Mouse (Mus musculus) heart, embryonic 11.5 days (tissue): ENCODE results near the gene Uba52. TPM values are rescaled to one million over a fixed set of nuclear protein-coding genes. Genes with fewer than 3 reads are reported as not detected.
A peak's percentile ranks its signal among the peaks of the same experiment; 100 is the strongest.

Experiments used
- ATAC-seq: fragments of 200-750 bp; cut with Nextera tagmentation; replicated peaks from 2 replicates; pipeline ENCODE4 v1.8.0; 2017; ENCODE audit warnings: moderate library complexity; ENCODE audit not compliant: insufficient number of reproducible peaks, low FRiP score, low TSS enrichment
- H3K27ac ChIP-seq: fragments of 300-500 bp; sonication (generic); 2 replicates; pipeline ENCODE4 v1.5.1; 2014; ENCODE audit warnings: mild to moderate bottlenecking, low read depth, low read length
- H3K27me3 ChIP-seq: fragments of 300-500 bp; sonication (generic); 2 replicates; pipeline ENCODE4 v1.6.1; 2014; ENCODE audit warnings: mild to moderate bottlenecking, low read length, mixed read lengths; ENCODE audit not compliant: control insufficient read depth, insufficient read depth
- H3K36me3 ChIP-seq: fragments of 300-500 bp; sonication (generic); 2 replicates; pipeline ENCODE4 v1.6.1; 2014; ENCODE audit warnings: mild to moderate bottlenecking, low read length, moderate library complexity, mixed read lengths; ENCODE audit not compliant: control insufficient read depth, insufficient read depth
- H3K4me1 ChIP-seq: fragments of 300-500 bp; sonication (generic); 2 replicates; pipeline ENCODE4 v1.6.1; 2014; ENCODE audit warnings: low read length; ENCODE audit not compliant: control insufficient read depth, insufficient read depth
- H3K4me2 ChIP-seq: fragments of 300-500 bp; sonication (generic); 2 replicates; pipeline ENCODE4 v1.6.1; 2014; ENCODE audit warnings: mild to moderate bottlenecking, moderate library complexity
- H3K4me3 ChIP-seq: fragments of 300-500 bp; sonication (generic); 2 replicates; pipeline ENCODE4 v1.5.1; 2014; ENCODE audit warnings: low read depth, low read length
- H3K9ac ChIP-seq: fragments of 300-500 bp; sonication (generic); 2 replicates; pipeline ENCODE4 v1.6.1; 2014; ENCODE audit warnings: mild to moderate bottlenecking, low read depth, low read length, moderate library complexity
- H3K9me3 ChIP-seq: fragments of 300-500 bp; sonication (generic); replicated peaks from 2 replicates; pipeline ENCODE4 v1.6.1; 2016; ENCODE audit warnings: low read length; ENCODE audit not compliant: control insufficient read depth
- WGBS: fragments of 180-500 bp; shearing (Covaris S2); extraction: QIAGEN DNeasy Blood & Tissue Kit; methylation state at CpG from one replicate; pipeline ENCODE4 v1.1.7; 2014; ENCODE audit not compliant: insufficient replicate concordance; 5-methylcytosine and 5-hydroxymethylcytosine counted together
- polyA plus RNA-seq: library from polyadenylated mRNA; unstranded; fragments of >200 nt; fragmentation: Nextera tagmentation; extraction: Ambion mirVana; gene quantifications from 2 replicates; pipeline ENCODE4 v1.2.1, GENCODE M21; 2014

The Uba52 gene
- polyA plus RNA-seq, 1 experiment from 2014 or later: 827 TPM

DNA sequence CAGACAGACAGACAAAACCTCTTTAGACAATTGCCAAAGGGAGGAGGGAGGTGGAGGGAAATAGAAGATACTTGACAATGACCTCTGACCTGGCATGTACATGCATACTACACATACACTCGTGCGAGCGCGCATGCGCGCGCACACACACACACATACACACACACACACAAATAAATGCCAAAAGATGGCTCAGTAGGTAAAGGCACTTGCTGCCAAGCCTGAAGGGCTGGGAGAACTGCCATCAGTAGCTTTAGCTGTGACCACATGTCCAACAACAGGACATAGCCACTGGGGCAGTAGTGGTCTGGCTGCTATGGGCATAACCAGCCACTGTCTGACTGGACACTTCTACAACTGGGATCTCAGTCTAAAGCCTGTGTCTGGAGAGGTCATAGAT, 38.7 kb downstream of the Uba52 start:
- Histone ChIP-seq H3K27me3 (no peaks in the 10 kb centered on the region), H3K9ac (no peak overlapping the region), H3K4me1 (peaks cover 40% of the 10 kb centered on the region)

GRCm38 (mm10) chr8:70469938-70470337, 40.7 kb downstream of the Uba52 start:
- H3K4me3 ChIP-seq: no peak overlapping the region
- peak overlapping the region; percentile 6; the same call in 1 of the 2 replicates for H3K4me2 ChIP-seq
- H3K9ac ChIP-seq: no peak overlapping the region
- H3K9me3 ChIP-seq: no peaks in the 10 kb centered on the region
- H3K27ac ChIP-seq: peak overlapping the region; percentile 25
- WGBS: 50% methylated on average over 2 of the region's 2 CpGs
- no peak for ATAC-seq
- no peaks in the 10 kb centered on the region for H3K36me3 ChIP-seq
- H3K27me3 ChIP-seq: no peaks in the 10 kb centered on the region
- peaks cover 42% of the 10 kb centered on the region for H3K4me1 ChIP-seq

More for the DNA sequence above, 38.7 kb downstream of the Uba52 start:
- Histone ChIP-seq H3K9me3 (no peaks in the 10 kb centered on the region), H3K4me3 (no peak overlapping the region), H3K27ac (no peak overlapping the region), H3K36me3 (no peaks in the 10 kb centered on the region), H3K4me2 (no peak overlapping the region)
- 98% methylated on average over 7 of the region's 7 CpGs for WGBS
- ATAC-seq: no peak

- no peaks in the 10 kb centered on the region for H3K27me3 ChIP-seq
- WGBS: 32% methylated on average over 10 of the region's 10 CpGs
- peaks cover 42% of the 10 kb centered on the region for H3K4me1 ChIP-seq
- H3K27ac ChIP-seq: peak overlapping the region; percentile 25
- H3K9me3 ChIP-seq: no peaks in the 10 kb centered on the region
- no peak; the same call in 1 of the 2 replicates for ATAC-seq
- no peak overlapping the region for H3K9ac ChIP-seq
- H3K4me3 ChIP-seq: no peak overlapping the region
- H3K4me2 ChIP-seq: peak overlapping the region; percentile 6; the same call in 1 of the 2 replicates
- no peaks in the 10 kb centered on the region for H3K36me3 ChIP-seq
Observed at GRCm38 (mm10) chr8:70469295-70469916, 41.2 kb downstream of the Uba52 start.

DNA sequence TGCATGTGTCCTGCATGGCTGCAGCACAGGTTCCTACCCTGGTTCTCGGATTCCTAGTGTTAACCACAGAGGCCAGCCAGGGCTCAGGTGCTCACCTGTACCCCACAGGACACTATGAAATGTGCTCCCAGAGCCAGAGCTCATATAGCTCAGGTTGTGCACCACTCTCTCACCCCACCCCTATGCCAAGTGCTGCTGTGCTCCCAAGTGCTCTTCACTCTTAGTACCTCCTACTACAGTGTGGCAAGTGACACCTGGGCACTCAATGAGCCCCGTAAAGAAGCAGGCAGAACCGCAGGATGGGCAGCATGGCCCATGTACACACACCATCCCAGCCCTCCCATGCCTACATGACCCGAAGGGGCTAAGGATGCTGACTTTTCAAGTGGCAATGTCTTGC, 41.9 kb downstream of the Uba52 start:
- no peak overlapping the region for H3K9ac ChIP-seq
- no peaks in the 10 kb centered on the region for H3K27me3 ChIP-seq
- H3K4me2 ChIP-seq: peak overlapping the region; percentile 6; the same call in 1 of the 2 replicates
- H3K9me3 ChIP-seq: no peaks in the 10 kb centered on the region
- no peak overlapping the region for H3K4me3 ChIP-seq
- no peaks in the 10 kb centered on the region for H3K36me3 ChIP-seq
- peaks cover 42% of the 10 kb centered on the region for H3K4me1 ChIP-seq
- no peak for ATAC-seq
- peak overlapping the region; percentile 25; the same call in 1 of the 2 replicates for H3K27ac ChIP-seq
- WGBS: 91% methylated on average over 4 of the region's 4 CpGs

DNA sequence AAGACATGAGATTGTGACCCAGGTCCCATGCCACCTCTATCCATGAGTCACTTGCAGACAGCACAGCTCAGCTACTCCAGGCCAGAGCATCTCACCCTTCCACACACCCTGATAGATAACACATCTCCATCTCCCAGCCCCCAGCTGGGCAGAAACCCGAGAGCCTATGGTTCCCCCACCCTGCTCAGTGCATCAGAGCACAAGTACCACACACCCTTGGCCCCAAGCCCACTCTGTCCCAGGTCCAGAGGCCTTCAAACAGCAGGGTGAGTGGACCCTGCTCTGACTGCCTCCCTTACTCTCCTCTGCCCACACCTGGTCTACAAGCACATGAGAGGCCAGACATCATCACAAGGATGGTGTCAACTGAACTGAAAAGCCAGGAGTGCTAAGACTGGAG, 42.7 kb downstream of the Uba52 start:
- H3K4me3 ChIP-seq: no peak overlapping the region
- no peak overlapping the region for H3K4me2 ChIP-seq
- H3K36me3 ChIP-seq: no peaks in the 10 kb centered on the region
- no peaks in the 10 kb centered on the region for H3K9me3 ChIP-seq
- ATAC-seq: peak; percentile 20; the same call in 1 of the 2 replicates
- H3K9ac ChIP-seq: no peak overlapping the region
- peaks cover 42% of the 10 kb centered on the region for H3K4me1 ChIP-seq
- H3K27ac ChIP-seq: no peak overlapping the region
- WGBS: 50% methylated on average over 1 of the region's 1 CpGs
- no peaks in the 10 kb centered on the region for H3K27me3 ChIP-seq

GRCm38 (mm10) chr8:70467229-70467725, 43.3 kb downstream of the Uba52 start:
- Histone ChIP-seq H3K4me1 (peaks cover 42% of the 10 kb centered on the region), H3K9me3 (no peaks in the 10 kb centered on the region), H3K27me3 (no peaks in the 10 kb centered on the region), H3K36me3 (no peaks in the 10 kb centered on the region), H3K9ac (0 out of 2 replicates have a peak overlapping the region, but pooled peaks have one; percentile 0), H3K4me2 (no peak overlapping the region), H3K27ac (no peak overlapping the region), H3K4me3 (no peak overlapping the region)
- WGBS: 71% methylated on average over 5 of the region's 5 CpGs
- ATAC-seq: no peak

DNA sequence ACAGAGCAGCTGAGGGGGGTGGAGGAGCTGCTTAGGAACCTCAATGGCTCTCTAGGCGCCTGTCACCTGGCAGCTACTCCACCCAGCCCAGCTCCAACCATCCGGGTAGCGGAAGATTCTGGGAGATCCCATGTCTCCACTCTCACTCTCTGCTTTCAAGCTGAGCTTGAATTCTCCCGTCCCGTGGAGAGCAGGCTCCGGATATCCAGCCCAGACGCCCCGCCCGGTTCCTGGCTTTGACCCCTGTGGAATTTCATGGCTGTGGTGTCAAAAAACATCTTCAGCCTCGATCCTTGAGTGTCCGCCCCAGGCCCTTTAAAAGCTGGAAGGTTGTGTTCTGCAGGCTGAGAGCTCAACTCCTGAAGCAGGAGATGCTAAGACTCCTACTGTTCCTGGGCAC, 43.8 kb downstream of the Uba52 start:
- Histone ChIP-seq H3K36me3 (no peaks in the 10 kb centered on the region), H3K4me1 (peaks cover 47% of the 10 kb centered on the region), H3K4me2 (no peak overlapping the region), H3K9me3 (no peaks in the 10 kb centered on the region), H3K27me3 (no peaks in the 10 kb centered on the region), H3K9ac (0 out of 2 replicates have a peak overlapping the region, but pooled peaks have one; percentile 0), H3K4me3 (no peak overlapping the region), H3K27ac (no peak overlapping the region)
- no peak for ATAC-seq
- whole genome bisulfite sequencing: 52% methylated on average over 11 of the region's 11 CpGs

GRCm38 (mm10) chr8:70466305-70466704, 44.3 kb downstream of the Uba52 start:
- Histone ChIP-seq H3K36me3 (no peaks in the 10 kb centered on the region), H3K27ac (no peak overlapping the region), H3K9me3 (no peaks in the 10 kb centered on the region), H3K4me3 (no peak overlapping the region), H3K9ac (no peak overlapping the region), H3K4me2 (no peak overlapping the region), H3K4me1 (peaks cover 52% of the 10 kb centered on the region), H3K27me3 (no peaks in the 10 kb centered on the region)
- 77% methylated on average over 4 of the region's 4 CpGs for WGBS
- no peak for ATAC-seq

DNA sequence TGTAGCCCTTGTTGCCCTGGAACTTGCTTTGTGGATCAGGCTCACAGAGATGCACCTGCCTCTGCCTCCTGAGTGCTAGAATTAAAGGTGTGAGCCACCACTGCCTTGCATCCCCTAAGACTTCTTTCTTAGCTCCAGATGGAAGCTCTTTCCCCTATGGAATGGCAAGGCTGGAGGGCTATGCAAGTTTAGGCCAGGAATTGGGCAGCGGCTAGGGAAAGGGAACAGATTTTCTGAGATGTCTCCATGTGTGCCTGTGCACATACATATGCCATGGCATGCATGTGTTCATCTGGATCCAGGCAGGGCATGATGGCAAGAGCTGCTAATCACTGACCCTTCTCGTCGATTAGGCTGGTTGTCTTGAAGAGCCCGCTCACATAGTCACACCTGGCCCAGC, 44.9 kb downstream of the Uba52 start:
- Histone ChIP-seq H3K4me1 (peaks cover 53% of the 10 kb centered on the region), H3K4me3 (no peak overlapping the region), H3K36me3 (no peaks in the 10 kb centered on the region), H3K9me3 (no peaks in the 10 kb centered on the region), H3K9ac (no peak overlapping the region), H3K27ac (no peak overlapping the region), H3K4me2 (no peak overlapping the region), H3K27me3 (no peaks in the 10 kb centered on the region)
- WGBS: 96% methylated on average over 4 of the region's 4 CpGs
- ATAC-seq: no peak
